Mouse (Mus musculus) erythroblast, adult 5-6 weeks (primary cell): ENCODE data around the gene 4933407L21Rik. TPM values are rescaled to one million over a fixed set of nuclear protein-coding genes. Genes with fewer than 3 reads are reported as not detected.

Experiments used
- ATAC-seq: replicated peaks from 2 replicates; pipeline ENCODE4 v1.8.0; 2016; ENCODE audit warnings: moderate number of reproducible peaks, mild to moderate bottlenecking, moderate TSS enrichment, inconsistent platforms; ENCODE audit not compliant: poor library complexity, low FRiP score, severe bottlenecking
- total RNA-seq, 2 experiments: library from RNA; stranded (forward) in 1 of 2; stranded (reverse) in 1 of 2; fragments of 150-400 nt in 1 of 2; fragments of 200-764, 138-1000 nt in 1 of 2; gene quantifications; 2 replicates each; pipeline versions ENCODE4 v1.2.3 to v1.2.4; 2015 to 2017; ENCODE audit warnings: low replicate concordance in 2 of 2

Gene 4933407L21Rik
- total RNA-seq, 2 experiments from 2014 or later, result not detected

GRCm38 (mm10) chr1:85913078-85913755 is 15.1 kb upstream of the 4933407L21Rik start:
- no peak for ATAC-seq

GRCm38 (mm10) chr1:85915890-85916289 is 12.4 kb upstream of the 4933407L21Rik start:
- ATAC-seq, result no peak

- no peak for ATAC-seq
Measured at GRCm38 (mm10) chr1:85916830-85917450, 11.3 kb upstream of the 4933407L21Rik start.

GRCm38 (mm10) chr1:85919621-85920020 is 8.7 kb upstream of the 4933407L21Rik start:
- no peak for ATAC-seq

- no peak for ATAC-seq
Measured at GRCm38 (mm10) chr1:85921725-85922124, 6.6 kb upstream of the 4933407L21Rik start.

- no peak for ATAC-seq
Measured at GRCm38 (mm10) chr1:85922127-85922864, 6.0 kb upstream of the 4933407L21Rik start.

GRCm38 (mm10) chr1:85922865-85923211 is 5.4 kb upstream of the 4933407L21Rik start:
- 0 out of 2 replicates have a peak, but pooled peaks have one; percentile 33 for ATAC-seq

GRCm38 (mm10) chr1:85925183-85925582 is 3.1 kb upstream of the 4933407L21Rik start:
- ATAC-seq, result no peak

GRCm38 (mm10) chr1:85928688-85929065 is 394 bp downstream of the 4933407L21Rik start:
- no peak for ATAC-seq

- no peak for ATAC-seq
Measured at GRCm38 (mm10) chr1:85929406-85929805, 1.1 kb downstream of the 4933407L21Rik start.

- ATAC-seq, result no peak
Measured at GRCm38 (mm10) chr1:85931170-85931569, 2.9 kb downstream of the 4933407L21Rik start.

GRCm38 (mm10) chr1:85933226-85933625 is 4.9 kb downstream of the 4933407L21Rik start:
- ATAC-seq, result no peak

- no peak for ATAC-seq
Measured at GRCm38 (mm10) chr1:85933631-85934465, 5.6 kb downstream of the 4933407L21Rik start.

GRCm38 (mm10) chr1:85934560-85934959 is 6.3 kb downstream of the 4933407L21Rik start:
- ATAC-seq, result no peak

- no peak for ATAC-seq
Measured at GRCm38 (mm10) chr1:85935148-85935852, 7.0 kb downstream of the 4933407L21Rik start.

- ATAC-seq, result no peak
Measured at GRCm38 (mm10) chr1:85936265-85936664, 8.0 kb downstream of the 4933407L21Rik start.

- no peak for ATAC-seq
Measured at GRCm38 (mm10) chr1:85937323-85937722, 9.0 kb downstream of the 4933407L21Rik start.

GRCm38 (mm10) chr1:85942318-85942717 is 14.0 kb downstream of the 4933407L21Rik start:
- ATAC-seq, result no peak

GRCm38 (mm10) chr1:85949085-85949684 is 20.9 kb downstream of the 4933407L21Rik start:
- no peak for ATAC-seq
